Mouse (Mus musculus) myocyte (in vitro differentiated cells): ENCODE data around the gene Pik3r5.

ENCODE experiments used
- MYOD1 ChIP-seq, 3 experiments: IDR thresholded peaks; one replicate each; pipeline ENCODE4 v1.6.1; 2011; ENCODE audit warnings: control low read depth in 2 of 3, low read depth in 2 of 3, mild to moderate bottlenecking in 2 of 3, moderate library complexity in 1 of 3; ENCODE audit not compliant: insufficient read length in 2 of 3, control insufficient read depth in 1 of 3
- MYOG ChIP-seq, 3 experiments: IDR thresholded peaks; one replicate each; pipeline ENCODE4 v1.6.1; 2011; ENCODE audit warnings: control low read depth in 2 of 3, low read depth in 2 of 3, mild to moderate bottlenecking in 2 of 3; ENCODE audit not compliant: insufficient read length in 2 of 3, control insufficient read depth in 1 of 3, insufficient read depth in 1 of 3
- POLR2A ChIP-seq: IDR thresholded peaks from one replicate; pipeline ENCODE4 v1.6.1; 2011; ENCODE audit warnings: low read depth, mild to moderate bottlenecking, control low read depth, moderate library complexity; ENCODE audit not compliant: insufficient read length
- POLR2AphosphoS2 ChIP-seq: IDR thresholded peaks from one replicate; pipeline ENCODE4 v1.6.1; 2011; ENCODE audit warnings: low read depth, control low read depth; ENCODE audit not compliant: insufficient read length

GRCm38 (mm10) chr11:68472162-68472849 is 40.4 kb downstream of the Pik3r5 start:
- TF ChIP-seq MYOD1 (IDR thresholded peaks at IDR 0.05; ENCODE audit: control insufficient read depth in 1 of 3, insufficient read length in 2 of 3, low read depth in 2 of 3) (no peak), POLR2AphosphoS2 (no peak), MYOG (IDR thresholded peaks at IDR 0.05; ENCODE audit: control insufficient read depth in 1 of 3, insufficient read depth in 1 of 3, insufficient read length in 2 of 3, low read depth in 2 of 3) (no peak), POLR2A (no peak)
